Mouse (Mus musculus) G1E (cell line): Measurements from ENCODE around the gene Ces2g.

Source experiments
- CTCF ChIP-seq: IDR thresholded peaks from 2 replicates; pipeline ENCODE4 v1.5.1; 2012; ENCODE audit warnings: low read depth, low read length, inconsistent platforms, mixed read lengths
- GATA1 ChIP-seq: IDR thresholded peaks from 2 replicates; pipeline ENCODE4 v1.6.1; 2012; ENCODE audit warnings: borderline replicate concordance, low read length, inconsistent platforms, mixed read lengths
- GATA2 ChIP-seq: IDR thresholded peaks from 2 replicates; pipeline ENCODE4 v1.6.1; 2012; ENCODE audit warnings: low read depth, low read length, inconsistent platforms, borderline replicate concordance
- POLR2AphosphoS5 ChIP-seq: IDR thresholded peaks from 2 replicates; pipeline ENCODE4 v1.6.1; 2012; ENCODE audit warnings: low read depth, low read length, inconsistent platforms; ENCODE audit not compliant: insufficient replicate concordance
- TAL1 ChIP-seq: conservative IDR thresholded peaks from 2 replicates; pipeline ENCODE4 v1.6.1; 2012; ENCODE audit warnings: low read depth, low read length, inconsistent platforms, mixed read lengths

GRCm38 (mm10) chr8:105014391-105014790, 52.9 kb downstream of the Ces2g start:
- TF ChIP-seq TAL1, result no peak
- TF ChIP-seq CTCF, result no peak
- TF ChIP-seq POLR2AphosphoS5, result no peak
- no peak for TF ChIP-seq GATA1
- no peak for TF ChIP-seq GATA2
